Mouse (Mus musculus): ENCODE measurements at regions not wholly inside any gene's neighbourhood (a gene's known extent, or its start where the extent isn't known, plus 50 kb on each side); places are given as distances from the start of the nearest gene placed in this dataset.

DNA sequence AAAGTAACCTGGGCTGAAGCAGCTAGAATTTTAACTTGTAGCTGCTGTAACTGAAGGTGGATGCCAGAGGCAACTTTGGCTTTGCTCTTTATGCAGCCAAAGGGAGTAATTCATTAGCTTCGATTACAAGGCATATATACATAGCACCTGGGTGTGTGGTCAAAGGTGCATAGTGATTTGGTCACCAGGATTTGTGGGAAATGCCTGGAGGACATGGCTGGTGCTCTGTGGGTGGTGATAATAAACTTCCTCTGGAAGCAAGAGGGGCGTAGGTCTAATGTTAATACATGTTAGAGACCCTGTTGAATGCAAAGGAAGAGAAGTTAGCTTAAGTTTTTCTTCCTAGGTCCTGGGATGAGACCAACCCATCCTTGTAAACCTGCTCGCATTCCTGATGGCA lies 139.3 kb upstream of the Osr1 start:
- no peak for DNase-seq (ENCODE audit: low spot score)

DNA sequence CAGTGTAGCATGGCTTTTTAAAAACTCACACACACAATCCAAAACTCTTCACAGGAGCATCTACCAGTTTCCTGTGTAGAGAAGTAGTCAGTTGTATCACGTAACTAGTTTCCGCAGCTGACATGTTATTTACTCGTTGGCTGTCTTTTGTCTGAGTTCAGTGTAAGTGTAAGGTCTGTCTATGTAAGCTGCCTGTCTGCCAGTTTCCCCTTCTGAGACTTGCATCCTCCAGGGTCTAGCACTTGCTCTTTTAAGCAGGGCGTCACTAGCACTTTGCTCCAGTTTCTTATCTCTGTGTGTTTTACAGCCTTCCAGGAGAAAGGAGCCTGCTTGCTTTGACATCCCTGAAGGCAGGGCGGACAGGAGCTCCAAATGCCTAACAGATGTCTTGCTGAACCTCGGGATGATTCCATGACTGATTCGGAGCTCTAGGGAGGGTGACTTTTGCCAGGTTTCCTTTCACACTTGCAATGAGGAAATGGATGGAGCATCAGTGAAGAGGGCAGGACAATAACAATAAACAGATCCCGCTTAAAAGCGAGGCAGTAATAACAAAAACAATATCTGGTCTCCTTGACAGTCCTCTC lies 131.2 kb upstream of the Osr1 start:
- DNase-seq (ENCODE audit: low spot score) = no peak

DNA sequence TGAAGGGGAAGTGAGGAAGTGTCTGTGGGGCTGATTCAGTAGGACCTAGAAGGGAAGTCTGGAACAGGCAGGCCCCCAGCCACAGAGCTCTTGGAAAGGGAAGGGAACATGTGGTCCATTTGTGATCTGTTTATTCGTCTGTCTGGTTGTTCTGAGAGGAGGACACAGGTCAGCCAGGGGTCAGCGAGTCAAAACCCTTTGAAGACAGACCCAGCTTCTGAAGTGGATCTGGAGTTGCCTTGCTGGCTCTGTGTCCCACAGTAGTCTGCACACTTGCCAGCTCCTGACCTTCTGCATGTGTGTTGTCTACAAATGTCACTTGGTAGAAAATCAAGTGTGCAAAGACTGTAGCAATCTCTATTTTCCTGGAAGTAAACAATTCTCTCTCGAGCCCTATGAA lies 119.3 kb upstream of the Osr1 start:
- DNase-seq (ENCODE audit: low spot score) = no peak

DNA sequence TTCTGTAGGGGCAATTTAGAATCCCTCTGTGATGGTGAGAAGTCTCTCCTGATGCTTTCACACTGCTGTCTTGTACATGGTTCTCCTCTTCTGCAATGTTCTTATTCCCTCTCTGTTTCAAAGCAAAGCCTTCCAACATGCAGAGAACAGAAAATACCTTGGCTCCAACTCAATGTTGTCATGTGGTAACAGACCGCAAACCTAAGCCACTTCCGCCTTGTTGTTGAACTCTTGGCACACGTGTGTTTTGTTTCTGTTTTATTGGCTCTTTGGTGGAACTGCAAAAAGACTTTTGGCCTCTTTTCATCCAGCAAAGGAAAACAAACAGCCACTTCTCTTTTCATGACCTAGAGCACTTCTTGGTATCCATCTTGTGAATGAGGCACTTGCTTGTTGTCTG lies 109.7 kb upstream of the Osr1 start:
- DNase-seq (ENCODE audit: low spot score) = no peak

DNA sequence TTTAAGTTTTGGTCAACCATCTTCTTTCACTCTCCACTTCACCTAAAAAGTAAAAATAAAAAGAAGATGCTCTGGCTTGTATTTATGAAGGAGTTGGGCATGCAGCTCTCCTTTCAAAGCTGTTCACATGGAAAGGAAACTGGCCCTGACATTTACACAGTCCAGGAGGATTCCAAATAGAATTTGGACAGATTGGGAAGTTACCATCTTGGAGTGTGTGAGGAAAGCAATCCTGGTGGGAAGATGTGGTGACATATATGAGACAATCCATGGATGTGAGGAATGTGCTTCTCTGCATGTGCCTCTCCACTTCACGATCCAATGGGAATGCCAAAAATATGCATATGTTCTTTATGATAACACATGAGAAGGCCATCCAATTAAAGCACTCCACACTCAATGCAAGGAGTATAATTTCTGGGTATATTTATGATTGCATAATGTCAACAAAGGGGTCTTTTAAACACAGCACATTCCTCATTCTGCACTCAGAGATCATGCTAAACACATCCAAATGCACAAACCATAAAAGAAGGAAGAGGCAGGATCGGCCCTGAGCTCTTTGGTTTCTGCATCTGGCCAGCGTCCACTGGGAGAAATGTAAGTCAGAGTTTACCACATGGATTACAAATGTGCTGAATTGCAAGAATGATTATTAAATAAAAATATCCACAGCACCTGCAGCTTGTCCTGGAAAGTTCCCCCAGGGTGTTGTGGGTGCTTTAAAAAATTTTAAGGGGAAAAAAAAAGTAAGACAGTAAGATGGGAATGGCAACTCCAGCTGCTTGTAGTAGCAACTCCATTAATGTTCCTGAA lies 100.1 kb upstream of the Osr1 start:
- no peak for DNase-seq (ENCODE audit: low spot score)

DNA sequence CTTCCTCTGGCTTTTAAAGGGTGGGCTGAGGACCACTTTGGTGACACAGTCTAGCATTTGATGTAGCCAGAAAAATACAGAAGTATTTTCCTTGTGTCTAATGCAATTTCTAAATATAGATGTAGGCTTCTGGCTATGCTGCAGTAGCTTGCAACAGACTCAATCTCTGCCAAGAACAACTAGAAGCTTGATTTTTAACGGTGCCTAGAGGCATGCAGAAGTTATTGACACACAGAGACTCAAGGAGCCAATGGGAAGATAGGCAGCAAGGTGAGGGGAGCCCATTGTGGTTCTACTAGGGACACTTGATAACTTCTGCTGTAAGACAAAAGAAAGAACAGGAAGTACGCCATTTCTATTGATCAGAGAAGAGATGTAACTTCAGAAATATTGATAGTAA lies 94.1 kb upstream of the Osr1 start:
- DNase-seq (ENCODE audit: low spot score) = no peak

DNA sequence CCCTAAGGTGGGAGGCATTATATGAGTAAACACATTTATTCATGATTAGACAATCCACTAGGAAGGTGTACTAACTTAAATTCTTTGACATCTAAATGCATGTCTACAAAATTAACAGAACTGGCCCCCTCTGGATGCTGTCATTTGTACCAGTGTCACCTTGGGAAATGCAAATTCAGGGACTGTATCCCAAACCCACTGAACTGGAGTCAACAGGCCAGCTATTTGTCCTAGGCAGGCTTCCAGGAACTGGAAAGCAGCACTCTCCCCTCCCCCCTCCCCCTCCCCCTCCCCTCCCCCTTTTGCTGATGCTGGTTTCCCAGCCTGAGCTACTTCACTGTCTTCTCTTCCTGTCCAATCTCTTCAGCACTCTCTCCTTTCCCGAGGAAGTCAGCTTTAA lies 91.7 kb upstream of the Osr1 start:
- no peak for DNase-seq (ENCODE audit: low spot score)

DNA sequence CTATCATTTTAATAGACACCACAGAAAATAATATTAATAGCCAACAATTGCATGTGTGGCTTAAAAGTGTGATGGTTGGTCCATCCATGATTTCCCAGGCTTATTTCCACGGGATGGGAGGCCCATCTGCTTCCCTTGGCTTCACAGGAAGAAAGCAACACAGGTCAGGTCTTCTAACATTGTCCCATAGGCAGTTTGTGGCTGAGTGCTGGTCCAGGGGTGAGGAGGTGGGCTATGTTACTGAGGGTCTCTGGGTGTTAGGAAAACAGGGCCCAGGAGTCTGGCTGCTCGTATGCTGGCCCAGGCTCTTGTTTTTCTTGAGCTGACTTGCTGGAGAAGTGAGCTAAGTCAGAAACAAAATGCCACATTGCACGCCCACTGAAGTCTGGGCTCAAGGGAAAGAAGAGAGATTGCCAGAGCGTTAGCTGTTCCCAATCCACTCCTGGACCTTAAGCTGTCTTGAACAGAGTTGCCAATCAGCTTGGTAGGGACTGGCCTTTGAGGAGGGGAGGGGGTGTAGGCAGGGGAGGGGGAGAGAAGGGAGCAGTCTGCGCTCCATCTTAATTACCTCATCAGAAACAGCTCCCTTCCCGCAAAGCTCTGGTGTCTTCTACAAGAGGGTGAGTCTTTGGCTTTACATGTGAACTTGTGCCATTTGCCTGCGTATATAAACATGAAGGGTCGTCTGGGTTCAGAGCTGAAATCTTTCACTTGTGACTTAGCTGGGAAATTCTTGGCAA lies 82.1 kb upstream of the Osr1 start:
- DNase-seq (ENCODE audit: low spot score) = no peak

DNA sequence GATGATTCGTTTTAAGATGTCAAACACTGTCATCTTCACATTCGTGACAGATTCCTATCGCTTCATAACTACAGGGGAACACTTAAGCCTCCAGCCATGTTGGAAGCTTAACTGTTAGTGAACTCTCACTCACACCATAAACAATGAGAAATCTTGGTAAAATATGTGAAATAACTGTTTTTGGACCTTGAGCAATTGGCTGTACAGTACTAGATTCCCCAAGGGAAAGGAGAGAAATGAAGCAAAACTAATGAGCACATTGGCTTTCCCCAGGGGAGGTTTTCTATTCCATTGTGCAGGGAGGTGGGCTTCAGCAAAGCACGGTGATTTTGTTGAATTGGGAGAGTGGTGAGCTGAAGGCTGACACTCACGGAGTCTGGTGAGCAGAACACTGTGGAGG lies 56.0 kb upstream of the Osr1 start:
- no peak for DNase-seq (ENCODE audit: low spot score)

DNA sequence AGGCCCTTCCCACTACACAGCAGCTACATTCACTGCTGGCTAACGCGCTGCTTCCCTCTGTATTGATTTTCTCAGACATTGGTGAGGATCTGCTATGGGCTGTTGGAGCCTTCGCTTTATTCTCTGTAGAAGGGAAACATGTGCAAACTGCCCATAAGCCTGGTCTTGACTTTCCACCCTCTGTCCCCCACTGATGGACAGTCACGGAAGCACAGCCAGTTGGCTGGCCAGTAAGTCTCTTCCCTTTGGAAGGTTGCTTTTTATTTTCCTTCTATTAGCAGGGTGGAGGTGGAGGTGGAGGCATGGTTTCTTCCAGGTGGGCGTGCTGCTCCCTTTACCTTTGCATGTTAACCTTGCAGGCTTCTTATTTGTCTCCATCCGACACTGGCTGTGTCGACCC lies 51.1 kb upstream of the Osr1 start:
- no peak for DNase-seq (ENCODE audit: low spot score)

DNA sequence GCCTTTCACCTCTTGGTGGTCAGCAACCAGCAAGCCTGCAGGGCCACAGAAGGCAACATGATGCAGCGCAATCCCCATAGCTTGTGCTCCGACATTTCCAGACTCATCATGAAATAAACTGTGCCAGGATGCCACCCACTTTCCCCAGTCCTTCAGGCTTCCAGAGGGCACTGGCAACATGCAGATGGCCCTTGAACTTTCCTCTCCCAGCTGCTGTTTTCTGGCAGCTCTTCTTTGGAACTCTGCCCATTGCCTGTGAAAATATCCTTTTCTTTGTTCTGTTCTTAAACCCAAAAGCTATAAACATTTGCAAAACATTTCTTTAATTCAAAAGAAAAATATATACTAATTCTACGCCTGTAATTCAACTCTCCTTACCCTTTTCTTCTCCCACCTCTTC lies 50.6 kb upstream of the Osr1 start:
- DNase-seq (ENCODE audit: low spot score) = no peak

Measured in urinary bladder, adult 2 months (tissue).